Mouse (Mus musculus): ENCODE results near the gene Gpc6.

GRCm38 (mm10) chr14:117061078-117061477 is 136.0 kb downstream of the Gpc6 start:
- TF ChIP-seq CTCF (conservative IDR thresholded peaks at IDR 0.05 in 1 of 2, IDR thresholded peaks at IDR 0.05 in 1 of 2; ENCODE audit: low read depth in 2 of 2, low read length in 2 of 2) (no peak), EP300 (IDR thresholded peaks at IDR 0.05; ENCODE audit: low read length) (no peak), POLR2A (IDR thresholded peaks at IDR 0.05; ENCODE audit: low read depth, low read length) (no peak), GABPA (IDR thresholded peaks at IDR 0.05; ENCODE audit: insufficient replicate concordance, low read depth, low read length) (no peak), MAX (IDR thresholded peaks at IDR 0.05; ENCODE audit: low read length) (no peak), E2F4 (IDR thresholded peaks at IDR 0.05; ENCODE audit: insufficient replicate concordance, low read depth, low read length) (no peak), ZC3H11A (IDR thresholded peaks at IDR 0.05; ENCODE audit: low read depth, low read length) (no peak), MAFK (IDR thresholded peaks at IDR 0.05; ENCODE audit: insufficient replicate concordance, low read length) (no peak), MXI1 (IDR thresholded peaks at IDR 0.05; ENCODE audit: low read depth, low read length) (no peak), JUND (conservative IDR thresholded peaks at IDR 0.05; ENCODE audit: low read depth, low read length) (no peak), POLR2AphosphoS2 (IDR thresholded peaks at IDR 0.05; ENCODE audit: low read depth, low read length) (no peak)

All from CH12.LX (cell line).